Mouse (Mus musculus): ENCODE results near the gene Olfr1499. TPM values are rescaled to one million over a fixed set of nuclear protein-coding genes. Genes with fewer than 3 reads are reported as not detected.
"Not testable (repeated sequence)": the region's sequence is repeated elsewhere in the genome, so short reads cannot be mapped to it uniquely, and the experiment has no call there.

Olfr1499 gene
- polyA plus RNA-seq (2012; rRNA removed), result not detected in 2 replicates

DNA sequence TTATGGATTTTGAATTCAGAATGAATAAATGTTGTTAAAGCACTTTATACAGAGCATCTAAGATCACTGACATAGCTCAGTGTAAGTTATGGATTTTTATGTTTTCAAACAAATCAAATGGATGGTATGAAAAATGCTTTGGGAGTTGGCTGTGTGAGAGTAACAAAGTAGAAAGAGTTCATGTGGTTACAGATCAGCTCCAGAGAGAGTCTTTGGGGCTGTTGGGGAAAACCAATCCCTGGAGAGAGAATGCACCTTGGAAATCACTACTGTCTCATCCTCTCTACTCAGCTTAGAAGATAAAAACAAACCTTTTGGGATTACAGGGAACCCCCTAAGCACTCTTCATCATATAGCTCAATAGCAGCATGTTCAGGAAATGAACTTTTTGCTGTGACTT, at the start of gene Olfr1499:
Gene Olfr1499, minus strand, starts transcription at position 101 of the 400 bp plus-strand sequence.
- no peaks in the 10 kb centered on the region for H3K27me3 ChIP-seq (ENCODE audit: control insufficient read depth, insufficient read depth, low read length)
- H3K4me3 ChIP-seq (ENCODE audit: extremely low read depth, insufficient read depth, insufficient read length), result no peak within 1 kb of the TSS
- H3K4me1 ChIP-seq (ENCODE audit: control insufficient read depth, insufficient read depth, insufficient read length), result no peaks in the 10 kb centered on the region
- no peaks in the 10 kb centered on the region for H3K36me3 ChIP-seq (ENCODE audit: control insufficient read depth, insufficient read depth, low read length)
- no peak for DNase-seq (ENCODE audit: low read depth in 1 of 2, low spot score in 2 of 2)
- H3K27ac ChIP-seq (ENCODE audit: insufficient read depth, low read length), result no peak within 1 kb of the TSS
- TF ChIP-seq CTCF (IDR thresholded peaks at IDR 0.05; ENCODE audit: extremely low read depth, insufficient read depth, insufficient read length, insufficient replicate concordance), result no peak
- TF ChIP-seq POLR2A (IDR thresholded peaks at IDR 0.05; ENCODE audit: low read depth, low read length), result no peak

DNA sequence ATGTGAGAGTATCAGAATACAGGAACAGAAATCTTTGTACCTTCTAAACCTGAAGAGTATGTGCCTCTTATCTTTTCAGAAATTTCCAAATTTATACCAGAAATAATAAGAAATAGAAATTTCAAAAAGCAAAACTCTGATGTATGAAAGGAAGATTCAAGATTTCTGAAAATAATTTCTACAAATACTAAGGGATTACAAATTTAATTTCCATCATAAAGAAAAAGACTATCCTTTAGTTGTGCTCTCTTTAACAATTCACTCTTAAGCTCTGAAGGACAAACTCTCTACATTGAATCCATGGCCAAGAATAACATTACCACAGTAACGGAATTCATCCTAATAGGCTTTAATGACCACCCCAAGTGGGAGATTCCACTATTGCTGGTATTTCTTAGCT, 42.2 kb upstream of the Olfr1499 start, which contains the start of gene Olfr1502:
Gene Olfr1502, plus strand, starts transcription at position 301 of the 400 bp plus-strand sequence.
- Histone ChIP-seq H3K36me3 (ENCODE audit: control insufficient read depth, insufficient read depth, low read length) (no peaks in the 10 kb centered on the region), H3K4me1 (ENCODE audit: control insufficient read depth, insufficient read depth, insufficient read length) (no peaks in the 10 kb centered on the region), H3K27ac (ENCODE audit: insufficient read depth, low read length) (no peak within 1 kb of the TSS), H3K27me3 (ENCODE audit: control insufficient read depth, insufficient read depth, low read length) (no peaks in the 10 kb centered on the region), H3K4me3 (ENCODE audit: extremely low read depth, insufficient read depth, insufficient read length) (no peak within 1 kb of the TSS)
- no peak for TF ChIP-seq CTCF (IDR thresholded peaks at IDR 0.05; ENCODE audit: extremely low read depth, insufficient read depth, insufficient read length, insufficient replicate concordance)
- TF ChIP-seq POLR2A (IDR thresholded peaks at IDR 0.05; ENCODE audit: low read depth, low read length), result no peak
- DNase-seq (ENCODE audit: low read depth in 1 of 2, low spot score in 2 of 2), result no peak
- 85% methylated on average over 1 of the region's 1 CpGs for WGBS

DNA sequence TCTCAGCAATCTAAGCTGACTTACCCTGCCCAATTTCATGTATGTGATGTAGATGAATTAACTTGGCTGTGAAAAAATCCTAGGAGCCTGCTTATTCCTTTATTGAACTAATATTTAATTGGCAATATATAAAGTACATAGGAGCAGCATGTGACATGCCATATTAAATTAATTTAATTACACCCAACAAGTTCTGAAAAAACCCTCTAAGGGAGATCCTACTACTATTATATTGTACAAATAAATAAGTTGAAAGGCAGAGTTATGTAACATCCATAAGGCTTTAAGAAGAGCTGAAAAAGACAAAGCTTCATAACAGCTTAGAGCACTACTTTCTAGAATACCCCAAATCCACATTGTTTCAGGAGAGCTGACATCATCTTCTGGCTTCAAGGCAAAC, 31.3 kb upstream of the Olfr1499 start, which contains the start of gene Olfr1501:
Gene Olfr1501, minus strand, starts transcription at position 101 of the 400 bp plus-strand sequence.
- H3K27me3 ChIP-seq (ENCODE audit: control insufficient read depth, insufficient read depth, low read length); H3K4me1 ChIP-seq (ENCODE audit: control insufficient read depth, insufficient read depth, insufficient read length); H3K4me3 ChIP-seq (ENCODE audit: extremely low read depth, insufficient read depth, insufficient read length); DNase-seq (ENCODE audit: low read depth in 1 of 2, low spot score in 2 of 2); H3K27ac ChIP-seq (ENCODE audit: insufficient read depth, low read length); H3K36me3 ChIP-seq (ENCODE audit: control insufficient read depth, insufficient read depth, low read length): not testable (repeated sequence)

DNA sequence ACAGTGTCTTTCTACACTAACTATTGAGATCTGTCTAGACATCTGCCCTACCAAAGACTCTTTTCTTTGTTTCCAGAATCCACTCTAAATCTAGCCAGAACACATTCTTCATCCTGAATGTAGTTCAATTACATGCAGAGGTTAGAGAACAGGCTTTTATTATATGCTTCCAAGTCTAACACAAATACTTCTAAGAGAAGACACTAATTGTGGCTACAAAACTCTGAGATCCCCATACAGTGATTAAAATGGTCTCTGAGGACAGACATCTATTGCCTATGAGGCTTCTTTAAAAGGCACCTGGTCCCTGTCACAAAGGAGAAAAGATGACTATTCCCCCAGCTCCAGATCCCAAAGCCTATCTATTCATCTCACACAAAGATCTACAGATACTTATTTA, 11.1 kb upstream of the Olfr1499 start, which contains the start of gene Olfr1500:
Gene Olfr1500, minus strand, starts transcription at position 101 of the 400 bp plus-strand sequence.
- H3K4me3 ChIP-seq (ENCODE audit: extremely low read depth, insufficient read depth, insufficient read length), result no peak within 1 kb of the TSS
- TF ChIP-seq POLR2A (IDR thresholded peaks at IDR 0.05; ENCODE audit: low read depth, low read length), result no peak
- TF ChIP-seq CTCF (IDR thresholded peaks at IDR 0.05; ENCODE audit: extremely low read depth, insufficient read depth, insufficient read length, insufficient replicate concordance), result no peak
- no peak for DNase-seq (ENCODE audit: low read depth in 1 of 2, low spot score in 2 of 2)
- H3K27ac ChIP-seq (ENCODE audit: insufficient read depth, low read length), result no peak within 1 kb of the TSS
- no peaks in the 10 kb centered on the region for H3K4me1 ChIP-seq (ENCODE audit: control insufficient read depth, insufficient read depth, insufficient read length)
- no peaks in the 10 kb centered on the region for H3K27me3 ChIP-seq (ENCODE audit: control insufficient read depth, insufficient read depth, low read length)
- no peaks in the 10 kb centered on the region for H3K36me3 ChIP-seq (ENCODE audit: control insufficient read depth, insufficient read depth, low read length)

DNA sequence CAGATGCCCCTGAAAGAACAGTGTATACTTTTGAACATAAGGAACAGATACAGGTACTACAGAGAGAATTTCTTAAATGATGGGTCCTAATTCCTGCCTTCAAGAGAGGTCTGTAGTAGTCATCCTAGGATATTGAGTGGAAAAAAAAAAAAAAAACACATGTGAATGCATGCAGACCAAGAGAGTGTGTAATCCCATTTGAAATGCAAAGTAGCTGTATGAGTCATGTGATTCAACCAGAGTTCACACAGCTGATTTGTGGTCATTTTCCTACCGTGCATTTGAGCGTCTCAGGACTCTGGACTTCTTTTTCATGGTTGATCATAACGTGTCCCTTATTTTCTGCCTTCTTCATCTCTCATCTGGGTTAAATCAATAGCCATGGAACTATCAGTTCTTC, 9.2 kb upstream of the Olfr1499 start:
- no peak for TF ChIP-seq CTCF (IDR thresholded peaks at IDR 0.05; ENCODE audit: extremely low read depth, insufficient read depth, insufficient read length, insufficient replicate concordance)
- TF ChIP-seq POLR2A (IDR thresholded peaks at IDR 0.05; ENCODE audit: low read depth, low read length), result no peak
- Histone ChIP-seq H3K4me1 (ENCODE audit: control insufficient read depth, insufficient read depth, insufficient read length) (no peaks in the 10 kb centered on the region), H3K36me3 (ENCODE audit: control insufficient read depth, insufficient read depth, low read length) (no peaks in the 10 kb centered on the region), H3K27ac (ENCODE audit: insufficient read depth, low read length) (no peak overlapping the region), H3K4me3 (ENCODE audit: extremely low read depth, insufficient read depth, insufficient read length) (no peak overlapping the region; the same call in 1 of the 2 replicates), H3K27me3 (ENCODE audit: control insufficient read depth, insufficient read depth, low read length) (no peaks in the 10 kb centered on the region)
- no peak for DNase-seq (ENCODE audit: low read depth in 1 of 2, low spot score in 2 of 2)
- 76% methylated on average over 3 of the region's 3 CpGs for WGBS

DNA sequence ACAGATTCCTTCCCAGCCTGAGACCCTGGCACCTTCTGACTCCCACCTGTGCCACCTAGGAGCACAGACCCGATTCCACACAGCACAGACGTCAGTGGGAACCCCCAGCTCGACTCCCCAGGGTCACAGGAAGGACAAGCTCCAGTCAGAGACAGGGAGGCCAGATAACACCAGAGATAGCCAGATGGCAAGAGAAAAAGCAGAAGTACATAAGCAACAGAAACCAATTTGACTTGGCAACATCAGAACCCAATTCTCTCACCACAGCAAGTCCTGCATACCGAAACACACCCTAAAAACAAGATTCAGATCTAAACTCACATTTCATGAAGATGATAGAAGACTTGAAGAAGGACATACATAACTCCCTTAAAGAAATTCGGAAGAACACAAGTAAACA, 1.6 kb upstream of the Olfr1499 start:
- TF ChIP-seq POLR2A (IDR thresholded peaks at IDR 0.05; ENCODE audit: low read depth, low read length) (no peak), CTCF (IDR thresholded peaks at IDR 0.05; ENCODE audit: extremely low read depth, insufficient read depth, insufficient read length, insufficient replicate concordance) (no peak)
- Histone ChIP-seq H3K27ac (ENCODE audit: insufficient read depth, low read length) (no peak overlapping the region), H3K36me3 (ENCODE audit: control insufficient read depth, insufficient read depth, low read length) (no peaks in the 10 kb centered on the region), H3K4me3 (ENCODE audit: extremely low read depth, insufficient read depth, insufficient read length) (no peak overlapping the region), H3K4me1 (ENCODE audit: control insufficient read depth, insufficient read depth, insufficient read length) (no peaks in the 10 kb centered on the region), H3K27me3 (ENCODE audit: control insufficient read depth, insufficient read depth, low read length) (no peaks in the 10 kb centered on the region)
- no peak for DNase-seq (ENCODE audit: low read depth in 1 of 2, low spot score in 2 of 2)
- 25% methylated on average over 5 of the region's 5 CpGs for WGBS

DNA sequence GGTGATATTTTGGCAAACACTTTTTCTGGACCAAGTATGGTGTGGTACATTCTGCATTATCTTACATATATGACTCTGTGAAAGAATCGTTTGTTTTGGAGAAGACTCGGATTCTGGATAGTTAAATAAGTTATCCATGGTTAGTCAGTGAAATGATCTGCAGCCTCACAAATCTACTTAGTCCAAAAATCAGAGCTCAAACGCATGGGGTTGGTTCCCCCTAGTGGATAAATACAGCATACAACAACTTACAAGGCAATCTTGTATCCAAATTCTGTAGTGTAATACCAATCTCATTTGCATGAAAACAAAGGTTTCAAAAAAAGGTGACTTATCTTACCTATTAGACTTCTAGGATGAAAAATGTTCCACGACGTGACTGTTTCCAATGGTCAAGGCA, 420 bp downstream of the Olfr1499 start:
- TF ChIP-seq POLR2A (IDR thresholded peaks at IDR 0.05; ENCODE audit: low read depth, low read length) (no peak), CTCF (IDR thresholded peaks at IDR 0.05; ENCODE audit: extremely low read depth, insufficient read depth, insufficient read length, insufficient replicate concordance) (no peak)
- Histone ChIP-seq H3K27ac (ENCODE audit: insufficient read depth, low read length) (no peak overlapping the region), H3K27me3 (ENCODE audit: control insufficient read depth, insufficient read depth, low read length) (no peaks in the 10 kb centered on the region), H3K4me1 (ENCODE audit: control insufficient read depth, insufficient read depth, insufficient read length) (no peaks in the 10 kb centered on the region), H3K4me3 (ENCODE audit: extremely low read depth, insufficient read depth, insufficient read length) (no peak overlapping the region), H3K36me3 (ENCODE audit: control insufficient read depth, insufficient read depth, low read length) (no peaks in the 10 kb centered on the region)
- no peak for DNase-seq (ENCODE audit: low read depth in 1 of 2, low spot score in 2 of 2)
- 39% methylated on average over 5 of the region's 5 CpGs for WGBS
